Mouse (Mus musculus) left cerebral cortex, adult 11 months (tissue): ENCODE measurements around the gene Mrpl27.
"Not testable (repeated sequence)": the region's sequence is repeated elsewhere in the genome, so short reads cannot be mapped to it uniquely, and the experiment has no call there.

Experiments used
- DNase-seq: peaks from one replicate; pipeline ENCODE4 v3.0.0; 2022; ENCODE audit warnings: low spot score

The Mrpl27 gene

DNA sequence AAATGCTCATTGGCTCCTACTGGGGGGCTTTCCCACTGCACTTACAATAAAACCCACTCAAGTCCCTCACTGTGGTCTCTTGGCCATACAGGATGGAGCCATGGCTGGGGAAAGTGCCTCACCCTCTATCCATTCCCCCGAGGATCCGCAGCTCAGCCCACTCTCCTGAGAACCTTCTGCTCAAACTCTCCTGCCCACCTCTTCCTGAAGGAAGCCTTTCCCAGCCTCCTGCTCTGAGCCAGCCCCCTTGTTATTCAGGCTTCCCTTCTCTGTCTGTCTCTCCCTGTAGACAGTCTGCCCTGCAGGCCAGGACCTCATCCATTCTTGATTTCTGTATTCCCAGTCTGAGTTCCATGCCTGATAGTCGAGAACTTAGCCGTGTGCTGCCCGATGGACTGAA, 21.4 kb downstream of the Mrpl27 start:
- DNase-seq = no peak

- no peak for DNase-seq
These were observed 21.9 kb downstream of the Mrpl27 start for GRCm38 (mm10) chr11:94675446-94675845.

GRCm38 (mm10) chr11:94676308-94676707, 22.7 kb downstream of the Mrpl27 start:
- DNase-seq = no peak

DNA sequence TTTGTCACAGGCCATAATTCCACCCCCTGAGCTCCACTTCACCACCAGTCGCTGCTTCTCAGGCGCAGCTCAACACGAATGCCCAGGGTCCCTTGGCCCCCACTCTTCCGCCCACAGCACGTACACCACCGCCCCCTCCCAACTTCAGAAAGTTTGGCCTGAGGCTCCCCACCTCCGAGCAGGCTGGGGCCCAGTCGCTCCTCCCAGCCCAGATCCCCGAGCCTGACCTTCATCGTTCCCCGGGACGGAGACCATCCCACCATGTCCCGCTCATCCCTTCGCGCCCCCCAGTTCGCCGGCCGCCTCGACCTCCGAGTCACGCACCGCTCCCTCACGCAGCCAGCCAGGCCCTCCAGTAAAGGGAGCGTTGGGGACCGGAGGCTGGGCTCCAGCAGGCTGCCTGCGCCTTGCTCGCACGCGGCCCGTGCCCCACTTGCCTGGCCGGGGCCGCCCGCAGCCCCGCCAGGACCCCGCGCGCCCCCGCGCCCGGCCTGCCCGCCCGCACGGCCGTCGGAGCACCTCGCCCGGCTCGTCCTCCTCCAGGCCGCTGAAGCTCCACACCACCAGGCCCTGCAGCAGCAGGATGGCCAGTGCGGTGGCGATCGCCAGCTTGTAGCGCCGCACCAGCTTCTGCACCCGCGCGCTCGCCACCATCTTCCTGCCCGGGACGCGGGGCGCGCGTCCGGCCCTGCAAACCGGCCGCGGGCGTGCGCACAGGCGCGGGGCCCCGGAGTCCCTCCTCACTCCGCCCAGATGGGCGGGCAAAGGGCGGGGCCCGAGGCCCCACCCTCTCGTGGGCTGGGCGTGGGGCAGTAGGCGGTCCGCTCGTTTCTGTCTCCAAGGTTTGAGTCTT, 23.4 kb downstream of the Mrpl27 start, which contains the start of gene Xylt2:
TSS of gene Xylt2 (minus strand) at position 762 of the 853 bp plus-strand sequence.
- DNase-seq = peak; percentile 80

GRCm38 (mm10) chr11:94677607-94678145, 24.1 kb downstream of the Mrpl27 start:
- no peak for DNase-seq

GRCm38 (mm10) chr11:94680639-94681038, 27.1 kb downstream of the Mrpl27 start:
- DNase-seq = no peak

- DNase-seq = no peak
These were observed 28.1 kb downstream of the Mrpl27 start for GRCm38 (mm10) chr11:94681640-94682039.

- no peak for DNase-seq
These were observed 28.9 kb downstream of the Mrpl27 start for GRCm38 (mm10) chr11:94682427-94682826.

- no peak for DNase-seq
These were observed 33.6 kb downstream of the Mrpl27 start for GRCm38 (mm10) chr11:94687178-94687577.

- DNase-seq = not testable (repeated sequence)
These were observed 38.9 kb downstream of the Mrpl27 start for GRCm38 (mm10) chr11:94692502-94692901.

GRCm38 (mm10) chr11:94695508-94695907, 41.9 kb downstream of the Mrpl27 start:
- DNase-seq = no peak

DNA sequence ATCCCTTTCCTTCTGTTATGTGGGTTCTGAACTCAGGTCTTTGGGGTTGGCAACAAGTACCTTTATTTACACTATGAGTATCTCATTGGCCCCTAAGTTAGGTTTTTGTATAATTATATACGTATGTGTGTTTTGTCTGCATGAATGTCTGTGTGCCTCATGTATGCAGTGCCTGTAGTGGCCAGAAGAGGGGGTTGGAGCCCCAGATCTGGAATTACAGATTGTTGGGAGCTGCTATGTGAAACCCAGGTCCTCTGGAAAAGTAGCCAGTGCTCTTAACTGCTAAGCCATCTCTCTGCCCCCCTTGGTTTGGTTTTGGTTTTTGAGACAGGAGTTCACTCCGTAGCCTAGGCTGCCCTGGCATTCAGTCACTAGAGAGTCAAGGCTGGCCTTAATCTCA, 43.6 kb downstream of the Mrpl27 start:
- DNase-seq = no peak

DNA sequence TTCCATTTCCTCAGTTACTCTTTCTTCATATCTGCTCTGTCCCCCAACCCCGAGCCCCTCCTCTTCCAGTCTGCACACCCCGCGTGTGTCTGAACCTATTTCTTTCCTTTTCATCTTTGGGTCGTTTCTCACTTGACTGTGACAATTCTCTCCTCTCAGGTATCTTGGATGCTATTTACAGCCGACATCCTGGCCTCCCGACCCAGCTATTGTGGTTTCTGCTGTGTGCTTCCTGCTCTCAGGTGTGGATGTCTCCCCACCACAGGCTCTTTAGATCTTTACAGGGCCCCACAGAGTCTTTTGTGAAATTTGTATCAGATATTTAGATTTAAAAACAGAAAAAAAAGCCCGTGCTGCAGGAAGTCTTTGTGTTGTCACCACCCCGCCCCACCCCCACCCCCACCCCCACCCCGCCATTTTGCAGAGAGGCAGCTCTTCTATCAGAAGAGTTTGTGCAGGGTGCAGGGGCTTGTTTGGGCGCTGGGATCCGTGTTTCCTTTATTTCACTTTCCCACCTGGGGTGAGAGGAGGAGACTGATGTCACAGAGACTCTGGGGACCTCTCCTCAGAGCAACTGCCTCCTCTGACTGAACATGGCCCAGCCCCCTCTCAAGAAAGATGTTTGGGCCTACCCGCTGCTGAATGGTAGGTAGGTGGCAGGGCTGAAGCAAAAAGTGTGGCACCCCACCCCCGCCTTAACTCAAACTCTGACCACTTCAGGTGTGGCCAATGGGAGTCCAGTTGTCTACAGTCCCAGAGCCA, 44.3 kb downstream of the Mrpl27 start:
- DNase-seq = no peak

DNA sequence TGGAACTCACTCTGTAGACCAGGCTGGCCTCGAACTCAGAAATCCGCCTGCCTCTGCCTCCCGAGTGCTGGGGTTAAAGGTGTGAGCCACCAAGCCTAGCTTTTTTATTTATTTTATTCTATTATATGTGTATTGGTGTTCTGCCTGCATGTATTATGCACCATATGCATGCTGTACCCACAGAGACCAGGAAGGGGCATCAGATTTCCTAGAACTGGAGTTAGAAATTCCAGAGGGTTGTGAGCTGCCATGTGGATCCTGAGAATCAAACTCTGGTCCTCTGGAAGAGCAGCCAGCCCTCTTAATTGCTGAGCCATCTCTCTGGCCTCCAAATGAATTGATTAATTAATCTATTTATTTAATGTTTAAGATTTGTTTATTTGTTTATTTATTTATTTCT, 45.8 kb downstream of the Mrpl27 start:
- no peak for DNase-seq

GRCm38 (mm10) chr11:94701401-94702215, 48.0 kb downstream of the Mrpl27 start:
- DNase-seq = no peak

DNA sequence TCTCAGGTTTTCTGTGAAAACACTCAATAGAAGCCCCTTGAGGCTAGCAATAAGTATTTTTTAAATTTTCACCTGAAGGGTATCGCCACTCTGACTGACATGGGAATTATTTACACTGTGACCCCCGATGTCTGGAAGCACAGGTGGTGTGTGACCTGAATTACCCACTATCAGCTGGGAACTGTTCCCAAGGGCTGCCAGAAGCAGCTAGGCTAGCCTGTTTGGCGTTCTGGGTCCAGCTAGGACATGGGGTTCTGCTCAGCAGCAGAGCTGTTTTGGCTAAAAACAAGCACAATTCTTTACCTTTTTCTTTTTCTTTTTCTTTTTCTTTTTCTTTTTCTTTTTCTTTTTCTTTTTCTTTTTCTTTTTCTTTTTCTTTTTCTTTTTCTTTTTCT, 48.6 kb downstream of the Mrpl27 start:
- no peak for DNase-seq

DNA sequence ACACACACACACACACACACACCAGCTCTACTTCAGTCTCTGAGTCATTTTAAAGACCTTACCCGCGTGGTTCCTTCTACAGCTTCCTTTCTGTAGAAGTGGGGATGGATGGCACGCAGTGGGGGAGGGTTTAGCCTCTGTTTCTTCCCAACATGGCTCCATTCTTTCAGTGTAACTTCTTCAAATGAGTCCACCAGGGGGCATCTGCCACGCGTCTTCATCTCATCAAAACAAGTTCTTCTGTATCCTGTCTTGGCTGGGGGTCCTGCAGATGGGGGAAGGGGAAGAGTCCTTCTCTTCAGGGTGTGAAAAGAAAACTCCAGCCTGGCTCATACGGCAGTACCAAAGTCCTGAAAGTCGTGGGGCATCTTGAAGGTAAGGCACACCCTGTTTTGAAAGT, 50.5 kb downstream of the Mrpl27 start:
- no peak for DNase-seq

DNA sequence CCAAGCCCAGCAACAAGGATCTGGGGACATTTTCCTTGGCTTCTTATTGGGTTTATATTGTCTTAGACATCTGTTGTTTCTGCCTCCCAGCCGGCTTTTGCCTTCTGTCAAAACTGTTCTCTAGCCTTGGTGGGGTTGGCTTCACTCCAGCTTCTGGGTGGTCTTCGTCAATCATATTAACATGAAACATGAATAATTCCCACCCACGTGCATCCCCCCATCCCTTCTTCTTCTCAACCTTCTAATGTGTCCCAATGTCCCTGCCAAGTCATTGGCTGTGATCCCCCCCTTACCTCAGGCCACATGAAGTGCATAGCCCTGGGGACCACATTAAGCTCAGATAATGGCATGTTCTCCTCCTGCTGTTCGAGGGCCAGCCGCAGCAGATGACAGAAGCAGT, 50.9 kb downstream of the Mrpl27 start, which contains the start of gene Gm11541:
TSS of gene Gm11541 (minus strand) at position 28 of the 400 bp plus-strand sequence.
- no peak for DNase-seq
